In genomic region chr12:65194003-65194530, GRCm38 (mm10) we compare ENCODE assay signal across 27 mouse cellular contexts. TPM values are rescaled to one million over a fixed set of nuclear protein-coding genes. Genes with fewer than 3 reads are reported as not detected.
DNase-seq lines count a peak whose midpoint lies in the region; TF ChIP-seq lines count a peak whose summit lies in the region.
"Had no signal": no experiment of that assay in that cellular context is flagged by ENCODE, and none has a peak within 500 bp of the region (broad histone marks: within the 10 kb centered on the region; RNA-seq: fewer than 3 reads in every experiment).

No protein-coding gene starts in this region.

- no peak overlapping the region for H3K27ac ChIP-seq in CH12.LX (ENCODE audit: insufficient read depth, low read depth)
- H3K27ac ChIP-seq: embryonic facial prominence, embryonic 15.5 days; heart, embryonic 15.5 days; macrophage; neural tube, embryonic 15.5 days had no signal

- peak overlapping the region; percentile 66 for H3K4me2 ChIP-seq in CH12.LX (ENCODE audit: insufficient read depth, low read depth, poor library complexity, severe bottlenecking)
- H3K4me2 ChIP-seq: embryonic facial prominence, embryonic 15.5 days; heart, embryonic 15.5 days; midbrain, embryonic 11.5 days; neural tube, embryonic 15.5 days had no signal

- intact Hi-C loops in left cerebral cortex, postnatal 14 days (cut with DNase I) = no loop called here

- H3K36me3 ChIP-seq in CH12.LX (replicated peaks in 1 of 2; ENCODE audit: control insufficient read depth in 1 of 2, insufficient read depth in 1 of 2, low read length in 1 of 2) = no peaks in the 10 kb centered on the region
- H3K36me3 ChIP-seq: embryonic facial prominence, embryonic 15.5 days; heart, embryonic 15.5 days; neural tube, embryonic 15.5 days had no signal

- H3K9ac ChIP-seq in CH12.LX (ENCODE audit: insufficient read depth, low read depth) = no peak overlapping the region
- H3K9ac ChIP-seq: embryonic facial prominence, embryonic 15.5 days; heart, embryonic 15.5 days; neural tube, embryonic 15.5 days had no signal

- 0 out of 2 replicates have a peak, but pooled peaks have one; percentile 40 for TF ChIP-seq EP300 in CH12.LX (IDR thresholded peaks at IDR 0.05; ENCODE audit: low read length)

- no peaks in the 10 kb centered on the region for H3K79me2 ChIP-seq in CH12.LX (replicated peaks; ENCODE audit: control insufficient read depth, extremely low read depth, insufficient read depth, poor library complexity, severe bottlenecking)

- in situ Hi-C loops in CH12.LX (cut with MboI; ENCODE audit: low pct_ligation_motif_present, low pct_unique_long_range_greater_than_20kb, low sequenced_read_pairs) = no loop called here

- dilution Hi-C loops in CH12.LX (cut with MboI; ENCODE audit: extremely low pct_ligation_motif_present, extremely low pct_unique_long_range_greater_than_20kb, low sequenced_read_pairs) = no loop called here

- TF ChIP-seq RAD21 in CH12.LX (IDR thresholded peaks at IDR 0.05; ENCODE audit: low read depth, low read length) = no peak

- TF ChIP-seq CTCF in CH12.LX (conservative IDR thresholded peaks at IDR 0.05 in 1 of 2, IDR thresholded peaks at IDR 0.05 in 1 of 2; ENCODE audit: low read depth in 2 of 2, low read length in 2 of 2) = no peak

- H3K27me3 ChIP-seq in CH12.LX (replicated peaks) = no peaks in the 10 kb centered on the region
- H3K27me3 ChIP-seq: embryonic facial prominence, embryonic 15.5 days; heart, embryonic 15.5 days; neural tube, embryonic 15.5 days had no signal

- no peaks in the 10 kb centered on the region for H3K9me3 ChIP-seq in CH12.LX (replicated peaks; ENCODE audit: low read length)
- H3K9me3 ChIP-seq: embryonic facial prominence, embryonic 15.5 days; heart, embryonic 15.5 days; neural tube, embryonic 15.5 days had no signal

- peak; percentile 47 to 48 for DNase-seq in left cerebral cortex, adult 18-20 months (ENCODE audit: low spot score in 2 of 2)
- DNase-seq in left cerebral cortex, adult 11 months (ENCODE audit: low spot score) = no peak
- peak; percentile 62 for DNase-seq in A20 (ENCODE audit: low read depth, low spot score)
- peak; percentile 28 for DNase-seq in CH12.LX (ENCODE audit: extremely low read depth)
- peak; percentile 18 to 32 for DNase-seq in left cerebral cortex, postnatal 14 days (ENCODE audit: low spot score in 2 of 2)
- no peak for DNase-seq in spleen, postnatal 4 days (ENCODE audit: low spot score in 2 of 2)
- DNase-seq in cerebellum, postnatal 36 days = no peak
- no peak for DNase-seq in lung, postnatal 14 days
- DNase-seq: cerebellum, postnatal 10 days; embryo, embryonic 11 days; gastrocnemius, postnatal 10 days; heart, adult 18-20 months; kidney, adult 9 months; kidney, postnatal 36 days; layer of hippocampus, postnatal 36 days; liver; lung, adult 2 months; thymus, postnatal 36 days had no signal

- H3K4me3 ChIP-seq in CH12.LX (replicated peaks in 1 of 3; ENCODE audit: low read depth in 2 of 3, low read length in 2 of 3, poor library complexity in 1 of 3) = no peak overlapping the region
- H3K4me3 ChIP-seq: embryonic facial prominence, embryonic 15.5 days; heart, embryonic 15.5 days; neural tube, embryonic 15.5 days had no signal

- no peak for TF ChIP-seq POLR2A in CH12.LX (IDR thresholded peaks at IDR 0.05; ENCODE audit: low read depth, low read length)

- peaks cover 0 to 10% of the 10 kb centered on the region in 2 experiments; a peak in 2 of 4 replicates for H3K4me1 ChIP-seq in CH12.LX (ENCODE audit: control insufficient read depth in 1 of 2, insufficient read depth in 2 of 2)
- H3K4me1 ChIP-seq: embryonic facial prominence, embryonic 15.5 days; heart, embryonic 15.5 days; neural tube, embryonic 15.5 days had no signal

TF ChIP-seq in CH12.LX, 34 proteins besides CTCF, POLR2A, EP300 and RAD21:
- TF ChIP-seq MEF2A (IDR thresholded peaks at IDR 0.05; ENCODE audit: borderline replicate concordance, low read depth, low read length) (peak; percentile 72; the same call in 1 of the 2 replicates), IRF4 (IDR thresholded peaks at IDR 0.05; ENCODE audit: low read depth, low read length) (peak; percentile 82), NRF1 (IDR thresholded peaks at IDR 0.05; ENCODE audit: low read depth, low read length) (no peak), TBP (conservative IDR thresholded peaks at IDR 0.05; ENCODE audit: low read depth, low read length) (no peak), NELFE (IDR thresholded peaks at IDR 0.05; ENCODE audit: low read depth, low read length) (no peak), ZKSCAN1 (IDR thresholded peaks at IDR 0.05; ENCODE audit: borderline replicate concordance, low read depth, low read length) (no peak), MAFK (IDR thresholded peaks at IDR 0.05; ENCODE audit: insufficient replicate concordance, low read length) (no peak), TCF12 (IDR thresholded peaks at IDR 0.05; ENCODE audit: low read depth, low read length) (0 out of 2 replicates have a peak, but pooled peaks have one; percentile 7), MAZ (IDR thresholded peaks at IDR 0.05; ENCODE audit: low read depth, low read length) (no peak), JUN (IDR thresholded peaks at IDR 0.05; ENCODE audit: insufficient read depth, low read depth, low read length) (peak; percentile 1; the same call in 1 of the 2 replicates), BHLHE40 (IDR thresholded peaks at IDR 0.05; ENCODE audit: low read depth, low read length) (peak; percentile 46; the same call in 1 of the 2 replicates), ZNF384 (IDR thresholded peaks at IDR 0.05; ENCODE audit: low read depth, low read length) (no peak), JUND (conservative IDR thresholded peaks at IDR 0.05; ENCODE audit: low read depth, low read length) (peak; percentile 47), UBTF (IDR thresholded peaks at IDR 0.05; ENCODE audit: low read depth, low read length) (no peak), SMC3 (IDR thresholded peaks at IDR 0.05; ENCODE audit: low read depth, low read length) (no peak), ETS1 (conservative IDR thresholded peaks at IDR 0.05; ENCODE audit: low read depth, low read length) (0 out of 2 replicates have a peak, but pooled peaks have one; percentile 28), GABPA (IDR thresholded peaks at IDR 0.05; ENCODE audit: insufficient replicate concordance, low read depth, low read length) (no peak), CHD2 (IDR thresholded peaks at IDR 0.05; ENCODE audit: low read length) (no peak), MAX (IDR thresholded peaks at IDR 0.05; ENCODE audit: low read length) (no peak)
TF ChIP-seq in CH12.LX: peak in this region for 7.

RNA-seq across cellular contexts. Expression of gene Mis18bp1, which starts 21.7 kb away (rescaled TPM):
- total RNA-seq in left cerebral cortex, adult 18-20 months (2021) = under 1 TPM; 0.21 to 0.51 TPM
- total RNA-seq in CH12.LX (2012; rRNA removed) = 12.0 and 14.4 TPM in 2 replicates
- 34.2 and 39.7 TPM in 2 replicates for total RNA-seq in CH12.LX (2014; rRNA removed)
- 22.7 and 27.5 TPM in 2 replicates for polyA plus RNA-seq in CH12.LX (2012; ENCODE audit: insufficient read length, low read depth)
- total RNA-seq in left cerebral cortex, postnatal 14 days (2021) = 1 to 10 TPM in 1 of 2 experiments, under 1 TPM in 1; 0.55 to 1.4 TPM

RNA-seq across cellular contexts. Expression of gene Wdr20rt, which starts 31.2 kb away (rescaled TPM):
- not detected for total RNA-seq in left cerebral cortex, adult 18-20 months (2021)
- total RNA-seq in CH12.LX (2012; rRNA removed) (not detected in 2 replicates), CH12.LX (2014; rRNA removed) (not detected in 2 replicates)
- polyA plus RNA-seq in CH12.LX (2012; ENCODE audit: insufficient read length, low read depth) = not detected in 2 replicates
- not detected for total RNA-seq in left cerebral cortex, postnatal 14 days (2021)
- total RNA-seq: adrenal gland, postnatal 36 days; gastrocnemius, postnatal 10 days; heart, adult 18-20 months; hematopoietic stem cell, adult 5-6 weeks had no signal
- polyA plus RNA-seq: activated CD4-positive, CD25-positive, alpha-beta regulatory T cell, adult 4 months; forebrain, embryonic 11.5 days; heart, embryonic 15.5 days; lung, adult 2 months; macrophage; midbrain, embryonic 11.5 days; neural tube, embryonic 15.5 days had no signal

Comparison
In these comparisons a context has a peak if more than half of its experiments do, and no peak if none do; other contexts are left out.
1. DNase-seq: peak in left cerebral cortex, adult 18-20 months (2 of 2), A20 (single experiment), CH12.LX (single experiment) and left cerebral cortex, postnatal 14 days (2 of 2); none in left cerebral cortex, adult 11 months (single experiment), spleen, postnatal 4 days (0 of 2), cerebellum, postnatal 36 days (0 of 2) and lung, postnatal 14 days (single experiment).
2. RNA of gene Mis18bp1, which starts 21.7 kb away (total RNA-seq): 12.0 to 39.7 TPM in CH12.LX; 0.55 to 1.4 TPM in left cerebral cortex, postnatal 14 days and 0.21 to 0.51 TPM in left cerebral cortex, adult 18-20 months; every median in the first group is over 4 times any median in the second.